Mouse (Mus musculus): ENCODE measurements at regions not wholly inside any gene's neighbourhood (a gene's known extent, or its start where the extent isn't known, plus 50 kb on each side); places are given as distances from the start of the nearest gene placed in this dataset.

DNA sequence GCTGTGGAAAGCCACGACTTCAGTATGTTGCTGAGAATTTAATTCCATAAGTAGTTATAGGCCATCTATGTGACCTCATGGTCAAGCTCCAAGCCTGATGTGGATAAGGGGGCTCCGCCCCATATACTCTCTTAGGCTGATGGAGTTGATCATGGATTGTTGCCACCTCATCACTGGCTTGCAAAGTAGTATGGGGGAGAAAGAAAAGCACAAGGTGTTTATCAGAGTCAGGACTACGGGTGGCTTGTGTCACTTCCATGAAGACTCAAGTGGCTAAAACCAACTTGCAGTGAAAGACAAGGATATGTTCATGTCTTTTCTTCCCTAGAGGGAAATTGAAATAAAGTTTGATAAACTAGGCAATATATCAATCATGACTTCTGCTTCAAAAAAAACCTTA, 102.9 kb upstream of the Fut8 start:
- DNase-seq: no peak

DNA sequence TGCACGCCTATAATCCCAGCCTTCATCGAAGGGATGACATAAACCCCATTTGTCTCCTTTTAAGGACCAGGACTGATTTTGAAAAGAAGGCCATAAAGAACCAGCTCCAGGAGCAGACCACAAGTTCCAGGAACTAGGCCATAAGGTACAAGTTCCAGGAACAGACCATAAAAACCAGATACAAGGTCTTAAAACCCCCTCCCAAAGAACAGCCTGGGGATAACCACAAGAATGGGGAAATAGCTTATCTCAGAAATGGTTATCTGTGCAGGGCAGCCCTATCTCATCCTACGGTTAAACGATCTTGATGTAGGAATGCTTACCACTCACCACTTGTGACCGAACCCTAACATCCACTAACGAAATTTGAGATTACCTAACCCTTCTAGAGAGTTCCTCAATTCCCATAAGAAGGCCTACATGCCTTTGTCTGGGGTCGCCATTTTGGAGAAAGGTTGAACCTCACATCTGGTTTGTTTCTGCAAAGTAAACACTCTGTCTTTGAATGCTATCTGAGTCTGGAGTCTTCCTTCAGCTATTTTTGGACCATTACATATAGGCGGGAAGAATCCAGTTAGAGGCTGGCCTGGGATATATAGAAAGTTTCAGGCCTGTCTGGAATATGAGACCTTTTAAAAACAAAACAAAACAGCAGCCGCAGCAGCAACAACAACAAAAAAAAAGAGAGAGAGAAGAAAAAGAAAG, 103.5 kb upstream of the Fut8 start:
- DNase-seq: no peak

DNA sequence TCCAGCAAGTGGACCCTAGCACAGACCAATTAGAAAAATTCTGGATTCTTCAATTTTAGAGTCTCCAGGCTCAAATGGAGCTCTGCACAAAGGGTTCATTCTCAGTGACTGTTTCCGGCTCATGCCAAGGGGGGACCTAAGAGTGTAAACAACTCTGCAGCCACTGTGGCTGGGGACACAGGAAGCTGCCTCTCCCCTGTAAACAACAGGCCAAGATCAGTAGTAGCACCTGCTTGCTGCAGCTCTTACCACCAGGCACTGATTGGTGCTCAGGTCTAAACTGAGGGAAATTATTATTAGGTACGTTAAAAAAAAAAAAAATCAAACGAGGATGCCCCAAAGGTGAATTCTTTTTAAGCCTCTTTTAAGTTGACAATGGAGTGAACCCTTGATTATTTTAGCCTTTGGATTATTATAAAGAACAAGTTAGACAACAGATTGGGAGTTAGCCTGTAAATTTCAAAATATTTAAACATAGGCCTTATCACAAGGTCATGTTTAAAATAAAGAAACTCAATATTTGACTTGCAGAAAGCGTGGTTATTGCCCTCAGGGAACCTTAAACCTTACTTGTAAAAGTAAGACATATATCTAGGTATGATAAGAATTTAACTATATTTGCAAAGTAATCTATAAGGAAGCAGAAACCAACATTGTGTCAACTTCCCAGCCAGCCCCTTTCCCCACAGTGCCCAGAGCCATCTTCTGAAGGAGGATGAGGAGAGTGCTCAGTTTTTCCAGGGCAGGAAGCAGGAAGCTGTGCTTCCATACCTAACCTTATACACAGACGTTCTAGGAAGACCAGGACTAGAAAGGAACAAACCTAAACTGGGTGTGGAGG, 104.2 kb upstream of the Fut8 start:
- DNase-seq: no peak

DNA sequence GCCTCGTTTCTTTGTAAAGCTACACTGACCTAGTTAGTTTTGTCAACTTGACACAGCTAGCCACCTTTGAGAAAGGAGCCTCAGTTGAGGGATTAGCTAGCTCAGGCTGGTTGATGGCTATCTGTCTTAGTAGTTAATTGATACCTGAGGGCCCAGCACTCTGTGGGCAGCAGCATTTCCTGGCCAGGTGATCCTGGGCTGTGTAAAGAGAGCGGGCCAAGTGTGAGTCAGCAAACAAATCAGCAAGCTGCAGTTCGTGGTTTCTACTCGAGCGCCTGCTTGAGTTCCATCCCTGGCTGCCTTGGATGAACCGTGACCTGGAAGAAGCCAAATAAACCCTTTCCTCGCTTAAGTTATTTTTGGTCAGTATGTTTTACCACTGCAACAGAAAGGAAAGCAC, 106.6 kb upstream of the Fut8 start:
- peak; percentile 53 to 57 for DNase-seq

DNA sequence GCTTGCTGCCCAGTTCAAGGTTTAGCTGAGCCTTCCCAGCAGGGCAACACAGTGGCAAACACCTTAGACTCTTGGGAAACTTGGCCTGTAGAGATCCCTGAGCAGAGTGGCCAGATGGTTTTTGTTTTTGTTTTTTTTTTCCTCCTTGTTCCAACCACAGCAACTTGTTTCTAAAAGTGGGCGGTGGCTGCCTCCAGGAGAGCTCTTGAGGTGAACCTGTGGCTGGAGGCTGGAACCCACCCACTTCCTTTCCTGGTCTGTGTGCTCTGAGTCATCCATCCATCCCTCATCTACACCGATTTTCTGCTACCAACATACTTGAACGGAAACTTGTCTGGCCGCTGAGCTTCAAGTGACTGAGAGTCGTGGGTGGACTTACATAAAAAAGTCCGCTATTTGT, 107.4 kb upstream of the Fut8 start:
- peak in 1 of 2 experiments; percentile 8 for DNase-seq

DNA sequence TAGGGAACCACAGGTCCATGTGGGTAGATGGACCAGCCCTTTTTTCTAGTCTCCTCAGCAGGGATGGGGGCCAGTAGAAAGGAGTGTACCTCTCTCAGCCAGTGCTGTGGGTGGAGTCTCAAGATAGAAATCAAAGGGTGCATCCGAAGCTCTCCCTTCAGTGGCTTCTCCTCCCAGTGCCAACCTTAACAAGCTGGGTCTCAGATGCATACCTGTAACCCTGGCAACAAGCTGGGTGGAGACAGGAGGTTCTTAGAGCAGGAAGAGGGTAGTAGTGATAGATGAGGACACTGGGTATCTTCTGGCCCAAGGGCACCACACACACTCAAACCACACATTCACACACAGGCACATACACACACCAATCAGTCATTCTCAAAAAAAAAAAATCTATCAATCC, 113.7 kb upstream of the Fut8 start:
- DNase-seq: no peak

DNA sequence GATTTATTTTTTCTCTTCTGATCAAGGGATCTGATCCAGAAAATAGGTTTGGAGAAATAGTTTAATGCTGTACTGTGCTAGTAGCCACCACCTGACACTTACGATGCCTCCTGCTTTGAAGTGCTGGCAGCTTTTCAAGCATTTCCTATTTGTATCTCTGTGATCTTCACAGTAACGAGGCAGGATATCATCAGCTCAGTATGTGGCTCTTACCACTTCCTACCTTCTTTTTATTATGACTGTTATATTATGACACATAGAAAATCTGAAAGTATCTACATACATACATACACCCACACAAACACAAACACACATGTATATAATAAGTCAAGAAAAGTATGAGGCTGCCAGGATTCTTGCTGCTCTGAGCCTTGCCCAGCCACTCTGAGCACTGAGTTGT, 124.4 kb upstream of the Fut8 start:
- no peak for DNase-seq

DNA sequence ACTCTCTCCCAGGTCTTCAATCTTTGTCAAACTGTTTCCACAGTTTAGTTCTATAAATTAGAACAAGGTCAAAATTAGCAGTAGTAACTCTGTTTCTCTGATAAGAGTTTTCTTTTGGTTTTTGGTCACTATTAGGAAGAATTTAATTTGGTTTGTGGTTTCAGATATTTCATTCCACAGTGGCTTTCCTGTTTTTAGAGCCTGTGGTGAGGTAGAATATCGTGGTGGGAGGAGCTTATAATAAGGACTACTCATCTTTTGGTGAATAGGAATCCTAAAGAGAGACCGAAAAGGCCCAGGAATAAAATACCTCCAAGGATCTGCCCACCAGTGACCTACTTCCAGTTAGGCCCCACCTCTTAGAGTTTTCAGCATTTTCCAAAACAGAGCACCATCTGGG, 125.8 kb upstream of the Fut8 start:
- DNase-seq: no peak

DNA sequence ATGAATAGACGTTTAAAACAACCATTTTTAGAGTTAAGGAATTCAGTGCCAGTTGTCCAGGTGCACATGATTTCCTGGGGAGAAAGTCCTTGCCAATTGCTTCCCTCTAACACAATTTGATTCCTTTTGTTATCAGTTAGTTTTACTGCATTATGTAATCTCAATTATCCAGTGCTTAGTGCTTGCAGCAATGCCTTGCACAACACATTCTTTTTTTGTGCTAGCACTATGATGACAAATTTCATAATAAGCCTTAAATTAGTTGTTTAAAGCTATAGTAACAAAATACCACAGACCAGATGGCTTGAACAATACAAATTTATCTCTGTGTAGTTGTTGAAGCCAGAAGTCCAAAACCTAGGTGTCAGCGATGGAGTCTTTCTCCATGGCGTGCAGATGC, 130.7 kb upstream of the Fut8 start:
- DNase-seq: no peak

DNA sequence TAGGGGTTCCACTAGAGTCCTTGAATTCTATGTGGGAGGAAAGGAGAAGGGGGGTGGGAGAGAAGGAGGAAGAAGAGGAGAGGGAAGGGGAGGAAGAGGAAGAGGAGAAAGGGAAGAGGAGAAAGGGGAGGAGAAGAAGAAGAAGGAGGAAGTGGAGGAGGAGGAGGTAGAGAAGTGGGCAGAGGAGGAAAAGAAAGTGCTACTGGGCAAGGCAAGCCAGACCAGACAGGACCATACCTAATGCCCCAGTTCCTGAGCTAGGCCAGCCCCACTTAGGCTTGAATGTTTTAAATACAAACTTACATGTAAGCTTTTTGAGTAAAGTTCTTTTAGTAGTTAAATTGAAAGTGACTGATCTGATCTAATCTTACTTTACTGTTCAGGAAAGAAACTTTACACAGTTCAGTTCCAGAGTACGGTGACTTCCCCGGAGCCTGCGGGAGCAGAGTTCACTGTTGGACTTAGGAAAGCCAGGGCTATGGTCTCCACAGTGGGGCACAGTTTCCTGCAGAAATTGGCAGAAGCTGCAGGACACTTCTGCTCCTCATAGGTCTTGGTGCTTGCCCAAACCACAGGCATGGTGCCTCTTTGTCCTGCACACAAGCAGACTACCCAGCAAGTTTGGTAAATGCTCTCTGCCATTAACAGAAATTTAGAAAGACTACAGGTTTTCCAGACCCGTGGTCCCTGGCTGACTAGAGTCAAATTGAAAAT, 131.9 kb upstream of the Fut8 start:
- peak in 1 of 2 experiments; percentile 32 for DNase-seq

DNA sequence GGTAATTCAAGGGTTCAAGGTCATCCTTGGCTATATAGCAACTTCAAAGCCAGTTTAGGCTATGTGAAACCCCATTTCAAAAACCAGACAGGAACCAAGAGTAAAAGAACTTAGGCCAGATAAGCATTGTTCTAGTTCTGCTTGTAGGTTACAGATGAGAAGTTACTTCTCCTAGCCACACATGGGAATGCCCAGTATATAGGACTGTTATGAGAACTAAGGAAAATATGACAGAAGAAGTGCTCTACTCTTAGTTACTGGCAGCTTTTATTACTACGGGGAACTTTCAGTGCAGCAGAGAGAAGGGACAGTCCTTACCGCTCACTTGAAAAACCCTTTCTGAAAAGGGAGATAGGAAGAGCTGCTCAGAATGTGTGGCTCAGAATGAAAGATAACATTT, 137.4 kb upstream of the Fut8 start:
- no peak for DNase-seq

DNA sequence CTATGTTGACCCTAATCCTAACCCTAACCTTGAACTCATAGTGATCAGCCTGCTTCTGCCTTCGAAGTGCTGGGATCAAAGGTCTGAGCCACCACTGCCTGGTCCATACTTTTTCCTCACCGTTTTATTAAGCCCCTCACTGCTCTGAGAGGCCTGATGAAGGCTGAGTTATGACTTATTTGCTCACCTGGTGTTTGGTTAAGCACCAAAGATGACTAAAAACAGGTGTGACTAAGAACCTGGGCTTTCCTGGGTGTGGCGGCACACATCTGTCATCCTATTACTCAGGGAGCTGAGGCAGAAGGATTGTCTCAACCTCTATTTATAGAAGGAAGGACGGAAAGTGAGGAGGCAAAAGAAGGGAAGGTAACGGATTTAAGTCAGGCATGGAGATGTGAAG, 137.5 kb upstream of the Max start:
- DNase-seq: no peak

DNA sequence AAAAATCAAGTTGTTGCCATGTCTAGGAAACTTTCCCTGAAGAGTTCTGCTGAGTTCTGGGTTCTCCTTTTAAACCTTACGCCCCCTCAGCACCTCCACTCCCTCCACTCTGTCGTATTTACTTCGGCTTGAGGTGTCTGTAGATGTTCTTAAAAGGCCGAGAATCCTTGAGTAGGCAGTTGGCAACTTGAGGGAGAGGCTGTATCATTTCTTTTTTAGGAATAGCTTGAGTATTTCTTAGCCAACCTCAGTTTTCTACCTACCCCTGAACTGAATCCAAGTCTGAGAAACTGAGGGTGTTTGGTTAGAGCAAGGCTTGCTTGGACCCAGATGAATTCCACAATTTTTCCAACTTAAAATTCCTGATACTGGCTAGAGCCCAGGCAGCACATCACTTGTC, 136.8 kb upstream of the Max start:
- no peak for DNase-seq

DNA sequence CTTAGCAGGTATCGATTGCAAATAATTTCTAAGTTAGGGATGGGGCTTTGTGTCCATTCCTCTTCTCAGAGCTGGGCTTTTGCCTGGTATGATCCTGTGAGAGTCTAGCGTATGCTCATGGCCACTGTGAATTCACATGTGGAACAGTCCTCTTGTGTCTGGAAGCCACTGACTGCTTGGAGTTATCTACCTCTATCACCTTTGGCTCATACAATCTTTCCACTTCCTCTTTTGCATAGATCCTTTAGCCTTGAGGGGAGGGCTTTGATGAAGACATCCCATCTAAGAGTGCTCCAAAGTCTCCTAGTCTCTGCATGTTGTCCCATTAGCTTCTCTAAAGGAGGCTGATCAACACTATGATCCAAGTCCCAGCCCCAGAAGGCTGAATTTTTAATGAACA, 135.8 kb upstream of the Max start:
- no peak for DNase-seq

DNA sequence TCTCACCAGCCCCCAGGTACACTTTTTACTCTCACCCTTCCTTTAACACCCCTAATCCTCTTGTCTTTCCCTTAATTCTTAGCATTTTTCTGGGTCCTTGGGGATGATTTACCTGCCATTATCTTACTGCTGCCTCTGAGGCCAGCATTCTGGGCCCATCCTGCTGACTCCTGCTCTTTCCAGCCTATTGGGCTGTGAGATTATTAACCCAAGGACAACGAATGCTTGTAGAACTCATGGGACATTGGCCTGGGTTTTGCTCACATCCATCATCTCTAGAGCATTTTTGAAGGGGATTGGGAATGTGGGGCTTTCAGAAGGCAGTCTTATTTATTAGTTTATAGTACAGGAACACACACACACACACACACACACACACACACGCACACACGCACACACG, 134.5 kb upstream of the Max start:
- peak; percentile 59 to 64 for DNase-seq

DNA sequence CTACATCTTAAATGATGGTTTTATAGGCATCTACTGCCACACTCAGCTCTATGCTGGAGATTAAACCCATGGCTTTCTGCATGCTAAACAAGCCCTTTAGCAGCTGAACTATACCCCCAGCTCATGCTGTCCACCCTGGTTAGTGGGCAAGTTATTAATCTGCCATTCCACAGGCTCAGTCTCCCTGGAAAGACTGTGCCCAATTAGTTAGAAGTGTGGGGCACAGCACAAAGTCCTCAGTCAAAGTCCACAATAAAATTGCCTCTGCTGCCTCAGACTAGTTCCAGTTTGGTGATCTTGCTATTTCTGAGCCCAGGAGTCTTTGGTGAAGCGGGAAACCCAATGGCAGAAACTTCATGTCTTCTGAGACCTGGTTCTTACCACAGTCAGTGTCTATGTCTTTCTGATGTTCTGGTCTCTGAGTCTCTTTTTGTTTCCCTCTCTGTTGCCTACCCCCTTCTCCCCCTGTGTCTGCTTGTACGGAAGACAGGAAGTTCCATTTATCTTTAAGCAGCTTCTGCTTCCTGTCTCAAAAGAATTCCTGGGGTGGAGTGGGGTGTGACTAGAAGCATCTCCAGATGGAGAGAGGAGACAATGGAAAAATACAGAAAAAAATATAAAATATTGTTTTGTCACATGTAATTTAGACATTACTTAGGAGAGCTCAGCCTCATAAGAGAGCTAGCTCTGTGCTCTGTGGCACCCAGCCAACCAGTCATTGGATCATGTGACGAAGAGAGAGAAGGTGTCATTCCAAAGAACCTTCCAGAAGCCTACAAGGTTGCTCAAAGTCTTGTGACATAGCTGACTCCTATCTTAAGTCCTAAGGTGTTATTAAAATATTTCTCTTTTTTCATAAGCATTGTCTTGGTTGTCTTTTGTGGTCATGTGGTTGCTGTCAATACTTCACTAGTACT, 133.3 kb upstream of the Max start:
- peak; percentile 83 to 91 for DNase-seq

DNA sequence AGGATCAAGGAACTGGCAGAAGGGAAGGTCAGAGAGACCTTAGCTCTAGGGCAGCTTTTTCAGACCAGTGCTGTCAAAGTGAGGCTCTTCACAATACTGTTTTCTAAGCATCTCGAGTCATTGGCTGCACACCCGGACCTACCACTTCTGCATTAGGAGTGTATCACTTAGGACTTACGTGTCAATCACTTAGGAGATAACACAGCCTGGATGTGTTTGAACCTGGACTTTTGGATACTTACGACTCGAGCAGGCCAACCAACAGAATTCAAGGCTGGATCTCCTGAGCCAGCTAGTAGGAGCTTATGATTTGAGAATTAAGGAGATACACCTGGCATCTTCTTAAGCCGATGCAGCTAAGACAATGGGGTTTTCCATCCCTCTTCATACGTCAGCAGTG, 132.2 kb upstream of the Max start:
- DNase-seq: no peak

DNA sequence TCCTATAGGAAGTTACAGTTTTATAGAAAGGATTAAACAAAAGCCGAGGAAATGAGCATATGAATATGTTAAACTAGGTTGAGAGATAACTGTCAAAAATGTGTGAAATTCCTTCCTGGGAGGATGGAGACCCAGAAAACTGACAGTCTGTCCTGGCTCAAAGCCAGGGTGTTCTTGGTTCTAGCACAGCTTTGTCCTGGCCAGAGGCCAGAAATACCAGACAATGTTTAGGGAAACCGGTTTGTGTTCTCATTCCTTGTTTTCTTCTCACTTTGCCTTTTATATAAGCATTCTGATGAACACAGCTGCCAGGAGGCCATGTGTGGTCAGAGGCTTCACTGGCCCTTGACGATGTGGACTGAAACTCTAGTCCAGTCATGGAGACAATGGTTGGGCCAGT, 130.7 kb upstream of the Max start:
- DNase-seq: peak; percentile 35 to 63

DNA sequence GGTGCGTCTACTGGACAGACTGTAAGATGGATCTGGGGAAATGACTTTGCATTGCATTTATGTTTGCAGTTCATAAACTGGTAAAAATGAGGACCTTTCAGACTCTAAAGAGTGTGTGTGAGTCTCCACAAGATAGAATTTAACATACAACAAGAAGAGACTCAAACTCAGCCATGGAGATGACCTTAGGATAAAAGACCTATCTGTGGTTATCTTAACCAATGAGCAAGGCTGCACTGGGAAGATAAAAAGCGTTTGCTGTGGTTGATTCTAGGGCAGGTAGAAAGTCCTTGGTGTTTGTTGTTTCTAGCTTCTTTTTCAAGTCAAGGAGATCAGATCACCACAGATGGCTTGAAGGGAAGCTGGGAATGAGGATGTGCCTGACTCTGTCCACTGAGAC, 130.1 kb upstream of the Max start:
- DNase-seq: no peak

DNA sequence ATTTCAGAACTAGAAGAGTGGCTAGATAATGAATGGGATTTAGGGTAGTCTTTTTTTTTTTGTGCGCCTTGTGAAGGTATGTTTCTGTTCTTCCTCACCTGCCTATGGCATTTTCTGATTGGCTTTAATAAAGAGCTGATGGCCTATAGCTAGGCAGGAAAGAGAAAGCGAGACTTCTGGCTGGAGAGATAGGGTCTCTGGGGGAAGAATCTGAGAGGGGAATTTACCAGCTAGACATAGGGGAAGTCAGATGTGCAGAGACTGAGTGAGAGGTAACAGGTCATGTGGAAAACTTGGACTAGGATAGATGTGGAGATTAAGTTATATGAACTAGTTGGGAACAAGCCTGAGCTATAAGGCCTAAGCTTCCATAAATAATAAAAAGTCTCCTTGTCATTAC, 129.7 kb upstream of the Max start:
- no peak for DNase-seq

DNA sequence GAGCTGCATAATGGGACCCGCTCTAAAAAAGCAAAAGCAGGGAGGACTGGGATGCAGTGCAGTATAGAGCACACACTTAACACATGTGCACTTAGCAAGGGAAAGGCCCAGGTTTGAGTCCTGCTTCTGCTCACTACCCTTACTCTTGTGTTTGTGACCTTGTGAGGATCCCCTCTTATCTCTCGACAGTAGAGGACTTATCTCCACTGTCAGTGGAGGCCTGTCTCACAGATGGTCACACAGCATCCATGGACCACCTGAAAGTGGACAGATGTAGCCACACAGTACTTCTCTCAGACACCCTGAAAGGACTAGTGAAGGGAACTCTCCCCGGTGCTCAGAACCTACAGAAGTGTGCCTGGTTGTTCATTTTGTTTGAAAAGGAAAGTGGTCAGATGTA, 128.5 kb upstream of the Max start:
- DNase-seq: no peak

DNA sequence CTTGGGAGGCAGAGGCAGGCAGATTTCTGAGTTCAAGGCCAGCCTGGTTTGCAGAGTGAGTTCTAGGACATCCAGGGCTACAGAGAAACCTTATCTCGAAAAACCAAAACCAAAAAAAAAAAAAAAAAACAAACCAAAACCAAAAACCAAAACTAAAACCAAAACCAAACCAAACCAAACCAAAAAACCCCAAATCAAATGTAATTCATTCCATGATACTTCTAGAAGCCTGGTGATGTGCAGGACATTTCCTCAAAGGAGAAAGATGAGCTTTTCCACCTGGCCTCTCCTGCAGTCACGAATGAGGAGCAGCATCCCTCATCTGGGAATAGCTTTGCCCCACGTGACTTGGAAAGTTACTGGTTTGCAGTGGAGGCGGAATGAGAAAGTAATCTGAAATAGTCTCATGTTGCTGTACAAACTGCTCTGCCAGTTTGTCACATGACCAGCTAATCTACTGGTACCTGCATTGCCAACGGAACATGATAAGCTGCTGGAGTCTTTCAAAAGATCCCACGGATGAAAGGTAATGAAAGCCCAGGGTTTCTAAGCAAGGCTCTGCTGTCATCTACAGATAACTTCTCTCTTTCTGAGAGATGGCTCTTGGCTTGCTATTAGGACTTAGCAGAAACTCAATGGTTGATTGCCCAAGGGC, 127.8 kb upstream of the Max start:
- DNase-seq: no peak

Measured in kidney, adult 8-10 months (tissue).